Mouse (Mus musculus): ENCODE data around the gene Dynlt1b.
"Not testable (repeated sequence)": the region's sequence is repeated elsewhere in the genome, so short reads cannot be mapped to it uniquely, and the experiment has no call there.

GRCm38 (mm10) chr17:6452689-6453088 lies 22.8 kb downstream of the Dynlt1b start:
- TF ChIP-seq POLR2A (IDR thresholded peaks at IDR 0.05; ENCODE audit: control insufficient read depth, extremely low read depth, insufficient read depth, low read length, poor library complexity); CTCF (IDR thresholded peaks at IDR 0.05; ENCODE audit: borderline replicate concordance, control insufficient read depth, extremely low read depth, insufficient read depth, low read length, poor library complexity): not testable (repeated sequence)

Data from thymus, adult 2 months (tissue).